In genomic region chr10:79577376-79577775, GRCm38 (mm10) we compare ENCODE assay signal across 29 mouse cellular contexts. TPM values are rescaled to one million over a fixed set of nuclear protein-coding genes. Genes with fewer than 3 reads are reported as not detected.
"Had no signal": no experiment of that assay in that cellular context is flagged by ENCODE, and none has a peak within 500 bp of the region (broad histone marks: within the 10 kb centered on the region; RNA-seq: fewer than 3 reads in every experiment).

No protein-coding gene starts in this region.

- H3K36me3 ChIP-seq: lung, embryonic 15.5 days; midbrain, embryonic 13.5 days; midbrain, embryonic 15.5 days; neural tube, embryonic 12.5 days had no signal

- ATAC-seq: lung, postnatal 0 days; midbrain, embryonic 13.5 days; midbrain, embryonic 15.5 days had no signal

- H3K4me2 ChIP-seq: lung, embryonic 15.5 days; midbrain, embryonic 11.5 days; midbrain, embryonic 13.5 days; midbrain, embryonic 15.5 days; neural tube, embryonic 12.5 days had no signal

- H3K9ac ChIP-seq: liver, embryonic 14.5 days; lung, embryonic 15.5 days; midbrain, embryonic 13.5 days; midbrain, embryonic 15.5 days; neural tube, embryonic 12.5 days had no signal

- H3K4me3 ChIP-seq: lung, embryonic 15.5 days; megakaryocyte, embryonic 14.5 days; midbrain, embryonic 13.5 days; midbrain, embryonic 15.5 days; neural tube, embryonic 12.5 days had no signal

- DNase-seq: lung, adult 2 months; lung, postnatal 14 days; lung, postnatal 36 days; retina, postnatal 1 day; right cerebral cortex, adult 18-20 months; right cerebral cortex, postnatal 25 days; right cerebral cortex, postnatal 4 days; spleen, adult 18-20 months; thymus, adult 2 months; thymus, postnatal 25 days; thymus, postnatal 4 days had no signal

- H3K4me1 ChIP-seq: lung, embryonic 15.5 days; megakaryocyte, embryonic 14.5 days; midbrain, embryonic 13.5 days; midbrain, embryonic 15.5 days; neural tube, embryonic 12.5 days had no signal

- H3K27me3 ChIP-seq: lung, embryonic 15.5 days; midbrain, embryonic 13.5 days; midbrain, embryonic 15.5 days; neural tube, embryonic 12.5 days had no signal

- H3K9me3 ChIP-seq: lung, embryonic 15.5 days; midbrain, embryonic 15.5 days; neural tube, embryonic 12.5 days had no signal

- H3K27ac ChIP-seq: liver, embryonic 14.5 days; lung, embryonic 15.5 days; macrophage; midbrain, embryonic 13.5 days; midbrain, embryonic 15.5 days; neural tube, embryonic 12.5 days had no signal

RNA-seq across cellular contexts. Expression of gene Theg, which starts 9.8 kb away (rescaled TPM):
- total RNA-seq: megakaryocyte progenitor cell, adult 5-6 weeks; midbrain, postnatal 0 days; monocyte, adult 5-6 weeks; neutrophil, adult 5-6 weeks had no signal
- polyA plus RNA-seq: liver, embryonic 14.5 days; liver, embryonic 16.5 days; lung, adult 2 months; lung, embryonic 15.5 days; lung, postnatal 0 days; macrophage; midbrain, embryonic 11.5 days; midbrain, embryonic 13.5 days; midbrain, embryonic 15.5 days; midbrain, postnatal 0 days; neural tube, embryonic 12.5 days; neural tube, embryonic 14.5 days; small intestine, adult 2 months; stomach, embryonic 14.5 days; stomach, embryonic 16.5 days; thymus, adult 2 months had no signal

RNA-seq across cellular contexts. Expression of gene C2cd4c, which starts 36.4 kb away (rescaled TPM):
- total RNA-seq: megakaryocyte progenitor cell, adult 5-6 weeks; monocyte, adult 5-6 weeks; neutrophil, adult 5-6 weeks had no signal
- polyA plus RNA-seq: liver, embryonic 16.5 days; lung, adult 2 months; lung, embryonic 15.5 days; lung, postnatal 0 days; macrophage; neural tube, embryonic 12.5 days had no signal
